Mouse (Mus musculus) limb, embryonic 14.5 days (tissue): ENCODE data around the gene Ctps. TPM values are rescaled to one million over a fixed set of nuclear protein-coding genes. Genes with fewer than 3 reads are reported as not detected.

Source experiments
- ATAC-seq: fragments of 200-750 bp; cut with Nextera tagmentation; 2 replicates; pipeline ENCODE4 v1.8.0; 2017; ENCODE audit warnings: low read depth, moderate number of reproducible peaks, moderate TSS enrichment; ENCODE audit not compliant: low FRiP score
- DNase-seq: peaks from one replicate; pipeline ENCODE4 v3.0.0-alpha.2; 2015; ENCODE audit warnings: low spot score
- H3K27ac ChIP-seq: fragments of 300-500 bp; sonication (generic); replicated peaks from 2 replicates; pipeline ENCODE4 v1.5.1; 2014; ENCODE audit warnings: low read depth, mild to moderate bottlenecking, low read length, moderate library complexity, mixed read lengths
- H3K27me3 ChIP-seq: fragments of 300-500 bp; sonication (generic); 2 replicates; pipeline ENCODE4 v1.6.1; 2014; ENCODE audit warnings: low read length, mixed read lengths; ENCODE audit not compliant: control insufficient read depth, insufficient read depth
- H3K36me3 ChIP-seq: fragments of 300-500 bp; sonication (generic); 2 replicates; pipeline ENCODE4 v1.6.1; 2014; ENCODE audit warnings: mild to moderate bottlenecking, low read length, moderate library complexity, mixed read lengths; ENCODE audit not compliant: control insufficient read depth, insufficient read depth
- H3K4me1 ChIP-seq: fragments of 300-500 bp; sonication (generic); 2 replicates; pipeline ENCODE4 v1.6.1; 2014; ENCODE audit warnings: antibody characterized with exemption, low read length, mixed read lengths; ENCODE audit not compliant: control insufficient read depth, insufficient read depth
- H3K4me2 ChIP-seq: fragments of 300-500 bp; sonication (generic); replicated peaks from 2 replicates; pipeline ENCODE4 v1.6.1; 2014; ENCODE audit warnings: low read depth, mild to moderate bottlenecking, low read length, moderate library complexity; ENCODE audit not compliant: severe bottlenecking
- H3K4me3 ChIP-seq: fragments of 300-500 bp; sonication (generic); replicated peaks from 2 replicates; pipeline ENCODE4 v1.5.1; 2014; ENCODE audit warnings: low read length
- H3K9ac ChIP-seq: fragments of 300-500 bp; sonication (generic); 2 replicates; pipeline ENCODE4 v1.6.1; 2014; ENCODE audit warnings: mild to moderate bottlenecking, low read depth, low read length, moderate library complexity; ENCODE audit not compliant: severe bottlenecking
- H3K9me3 ChIP-seq: fragments of 300-500 bp; sonication (generic); 2 replicates; pipeline ENCODE4 v1.6.1; 2016; ENCODE audit warnings: low read length; ENCODE audit not compliant: control insufficient read depth
- POLR2A ChIP-seq: fragments of 200-500 bp; IDR thresholded peaks from 2 replicates; pipeline ENCODE4 v1.8.0; 2012; ENCODE audit warnings: inconsistent platforms, mild to moderate bottlenecking, moderate library complexity, borderline replicate concordance; ENCODE audit not compliant: insufficient read depth, insufficient read length; ENCODE audit errors: extremely low read depth
- WGBS: fragments of 180-500 bp; shearing (Covaris S2); extraction: QIAGEN DNeasy Blood & Tissue Kit; methylation state at CpG from one replicate; pipeline ENCODE4 v1.1.7; 2014; 5-methylcytosine and 5-hydroxymethylcytosine counted together
- polyA plus RNA-seq, 2 experiments: library from polyadenylated mRNA; depleted of rRNA in 1 of 2; stranded (reverse) in 1 of 2; unstranded in 1 of 2; fragments of >200 nt; fragmentation: Nextera tagmentation in 1 of 2; extraction: Ambion mirVana in 1 of 2; gene quantifications; 2 replicates each; pipeline versions ENCODE4 v1.2.1 to v1.2.3; 2012 to 2014

The Ctps gene
- polyA plus RNA-seq, 2 experiments: 48.3 to 77.6 TPM

DNA sequence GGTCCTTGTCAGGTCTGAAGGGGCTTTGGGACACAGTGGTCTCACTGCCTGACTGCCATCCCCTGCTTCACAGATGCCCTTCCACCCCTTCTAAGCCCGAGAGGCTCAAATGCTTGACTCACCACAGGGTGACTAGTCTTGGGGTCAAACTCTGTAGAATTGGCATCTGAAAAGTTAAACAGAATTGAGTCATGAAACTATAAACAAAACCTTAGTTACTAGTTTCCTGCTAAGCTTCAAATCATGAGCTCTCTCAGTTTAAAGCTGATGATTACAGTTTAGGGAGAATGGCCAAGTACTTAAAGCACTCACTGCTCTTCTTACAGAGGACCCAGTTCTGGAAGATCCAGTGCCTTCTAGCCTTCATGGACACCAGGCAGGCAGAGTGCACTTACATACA, 25.2 kb downstream of the Ctps start:
- Histone ChIP-seq H3K36me3 (peaks cover 89% of the 10 kb centered on the region), H3K9ac (no peak overlapping the region), H3K4me2 (no peak overlapping the region), H3K27me3 (no peaks in the 10 kb centered on the region), H3K27ac (no peak overlapping the region), H3K4me3 (no peak overlapping the region), H3K9me3 (no peaks in the 10 kb centered on the region), H3K4me1 (no peaks in the 10 kb centered on the region)
- ATAC-seq (no peak), DNase-seq (no peak)
- no peak for TF ChIP-seq POLR2A
- 91% methylated on average over 1 of the region's 1 CpGs for WGBS

DNA sequence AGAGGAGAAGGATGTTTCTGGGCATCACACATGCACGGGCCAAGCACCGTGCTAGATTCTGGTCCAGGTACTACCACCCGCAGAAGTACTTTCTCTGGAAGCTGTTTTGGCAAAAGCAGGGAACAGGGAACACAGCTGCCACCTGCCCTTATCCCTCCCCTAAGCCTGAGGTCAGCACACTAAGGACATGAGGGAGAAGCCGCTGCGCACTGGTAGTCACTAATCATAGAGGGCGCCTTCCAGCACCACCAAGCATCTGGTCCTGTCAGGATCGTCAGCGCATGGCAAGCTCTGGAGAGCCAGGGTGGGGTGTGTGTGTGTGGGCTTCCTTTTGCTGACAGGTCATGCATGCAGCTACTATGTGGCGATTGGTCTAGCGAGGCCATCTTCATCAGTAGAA, 31.4 kb downstream of the Ctps start:
- no peak overlapping the region for H3K27ac ChIP-seq
- no peaks in the 10 kb centered on the region for H3K9me3 ChIP-seq
- H3K36me3 ChIP-seq: peaks cover 52% of the 10 kb centered on the region
- no peaks in the 10 kb centered on the region; the same call in 1 of the 2 replicates for H3K4me1 ChIP-seq
- 93% methylated on average over 10 of the region's 10 CpGs for WGBS
- H3K9ac ChIP-seq: no peak overlapping the region
- no peak overlapping the region for H3K4me2 ChIP-seq
- DNase-seq (no peak), ATAC-seq (no peak)
- no peaks in the 10 kb centered on the region for H3K27me3 ChIP-seq
- TF ChIP-seq POLR2A: no peak
- no peak overlapping the region for H3K4me3 ChIP-seq

DNA sequence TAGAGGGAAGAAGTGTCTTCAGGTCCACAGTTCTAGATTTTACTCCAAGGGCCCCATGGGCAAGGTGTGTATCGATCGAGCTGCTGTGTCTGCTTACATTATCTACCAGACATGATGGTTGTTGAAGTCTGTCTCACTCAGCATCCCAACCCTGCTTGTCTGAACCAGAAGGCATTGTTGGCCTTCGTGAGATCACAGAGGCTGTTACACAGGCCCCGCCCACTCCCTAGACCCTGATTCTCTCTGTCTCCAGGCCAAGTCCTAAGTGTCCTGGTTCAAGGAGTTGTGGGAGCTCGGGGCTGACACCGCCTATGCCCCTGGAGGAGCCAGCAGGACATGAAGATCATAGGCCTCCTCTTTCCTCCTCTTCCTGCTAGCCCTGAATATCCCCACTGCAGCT, 38.1 kb downstream of the Ctps start, which contains the start of gene Slfnl1:
Gene Slfnl1 (plus strand): TSS at position 246 of the 400 bp plus-strand sequence.
- peaks cover 38% of the 10 kb centered on the region for H3K36me3 ChIP-seq
- ATAC-seq (no peak), DNase-seq (no peak)
- H3K27me3 ChIP-seq: no peaks in the 10 kb centered on the region
- no peak for TF ChIP-seq POLR2A
- no peak within 1 kb of the TSS for H3K9ac ChIP-seq
- H3K4me3 ChIP-seq: no peak within 1 kb of the TSS
- 88% methylated on average over 6 of the region's 6 CpGs for WGBS
- no peaks in the 10 kb centered on the region; the same call in 1 of the 2 replicates for H3K4me1 ChIP-seq
- H3K9me3 ChIP-seq: no peaks in the 10 kb centered on the region
- H3K4me2 ChIP-seq: no peak within 1 kb of the TSS
- no peak within 1 kb of the TSS for H3K27ac ChIP-seq

DNA sequence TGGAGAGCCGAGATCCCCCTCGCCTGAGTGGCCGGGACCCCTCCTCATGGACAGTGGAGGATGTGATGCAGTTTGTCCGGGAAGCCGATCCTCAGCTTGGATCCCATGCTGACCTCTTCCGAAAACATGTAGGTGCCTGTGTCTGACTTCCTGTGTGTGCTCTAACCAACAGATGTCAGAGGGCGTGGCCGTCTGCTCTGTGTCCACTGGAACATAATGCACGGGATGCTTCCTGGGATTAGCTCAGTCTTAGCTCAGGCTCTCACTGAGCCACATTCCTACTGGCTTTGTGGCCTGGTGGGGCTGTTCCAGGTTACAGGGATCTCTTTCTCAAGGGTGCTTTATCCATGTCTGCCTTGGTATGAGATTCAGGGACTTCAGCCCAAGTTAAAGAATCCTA, 41.9 kb downstream of the Ctps start:
- TF ChIP-seq POLR2A: no peak
- DNase-seq (no peak), ATAC-seq (no peak)
- H3K9ac ChIP-seq: no peak overlapping the region
- no peaks in the 10 kb centered on the region for H3K27me3 ChIP-seq
- no peak overlapping the region for H3K27ac ChIP-seq
- H3K9me3 ChIP-seq: no peaks in the 10 kb centered on the region
- H3K4me3 ChIP-seq: no peak overlapping the region
- peaks cover 69% of the 10 kb centered on the region for H3K36me3 ChIP-seq
- no peaks in the 10 kb centered on the region for H3K4me1 ChIP-seq
- no peak overlapping the region for H3K4me2 ChIP-seq
- 85% methylated on average over 9 of the region's 9 CpGs for WGBS

DNA sequence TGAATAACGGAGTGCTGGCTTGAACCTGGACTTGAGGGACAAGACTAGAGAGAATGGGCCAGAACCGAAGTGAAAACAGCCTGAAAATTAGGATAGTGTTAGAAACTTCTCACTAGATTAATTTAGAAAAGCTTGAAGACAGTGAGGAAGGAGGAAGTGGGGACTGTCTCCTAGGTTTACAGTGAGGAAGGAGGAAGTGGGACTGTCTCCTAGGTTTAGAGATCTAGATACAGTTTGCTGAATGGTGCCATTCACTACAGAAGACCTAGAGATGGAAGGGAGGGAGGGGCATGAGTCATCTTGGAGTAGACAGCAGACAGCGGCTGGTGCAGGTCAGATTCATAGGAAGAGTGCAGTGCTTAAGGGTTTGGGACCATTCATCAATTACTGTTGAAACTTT, 47.0 kb downstream of the Ctps start:
- TF ChIP-seq POLR2A: no peak
- no peaks in the 10 kb centered on the region for H3K4me1 ChIP-seq
- WGBS: 93% methylated on average over 3 of the region's 3 CpGs
- no peaks in the 10 kb centered on the region for H3K27me3 ChIP-seq
- no peak overlapping the region for H3K4me2 ChIP-seq
- no peak overlapping the region for H3K27ac ChIP-seq
- H3K36me3 ChIP-seq: peaks cover 79% of the 10 kb centered on the region
- DNase-seq (no peak), ATAC-seq (no peak)
- no peak overlapping the region for H3K9ac ChIP-seq
- no peaks in the 10 kb centered on the region for H3K9me3 ChIP-seq
- no peak overlapping the region for H3K4me3 ChIP-seq

DNA sequence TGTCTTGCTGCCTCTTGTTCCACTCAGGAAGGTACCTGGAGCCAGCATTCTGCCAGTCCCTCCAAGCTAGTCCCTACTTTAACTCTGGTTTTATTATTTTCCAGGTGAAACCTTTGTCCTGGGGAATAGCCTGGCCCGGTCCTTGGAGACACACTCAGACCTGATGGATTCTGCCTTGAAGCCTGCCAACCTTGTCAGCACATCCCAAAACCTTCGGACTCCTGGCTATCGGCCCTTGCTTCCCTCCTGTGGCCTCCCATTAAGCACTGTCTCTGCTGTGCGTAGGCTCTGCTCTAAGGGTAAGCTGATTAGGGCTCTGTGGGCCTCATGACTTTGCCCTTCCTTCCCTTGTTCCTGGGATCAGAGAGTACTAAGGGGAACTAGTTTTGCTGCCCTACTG, 47.7 kb downstream of the Ctps start:
- H3K4me2 ChIP-seq: no peak overlapping the region
- no peaks in the 10 kb centered on the region for H3K4me1 ChIP-seq
- ATAC-seq (no peak), DNase-seq (no peak)
- H3K9ac ChIP-seq: no peak overlapping the region
- H3K27me3 ChIP-seq: no peaks in the 10 kb centered on the region
- TF ChIP-seq POLR2A: no peak
- H3K27ac ChIP-seq: no peak overlapping the region
- H3K4me3 ChIP-seq: no peak overlapping the region
- peaks cover 82% of the 10 kb centered on the region for H3K36me3 ChIP-seq
- WGBS: 97% methylated on average over 4 of the region's 4 CpGs
- no peaks in the 10 kb centered on the region for H3K9me3 ChIP-seq
